Mouse (Mus musculus) NIH3T3 (cell line): ENCODE measurements around the gene Clnk.

ENCODE experiments used
- DNase-seq: peaks from one replicate; pipeline ENCODE4 v3.0.0-alpha.2; 2012; ENCODE audit warnings: low read depth

Gene Clnk

GRCm38 (mm10) chr5:38752749-38753148 is 123.9 kb downstream of the Clnk start:
- no peak for DNase-seq

- DNase-seq, result no peak
Observed at GRCm38 (mm10) chr5:38708940-38709581, 167.6 kb downstream of the Clnk start.

GRCm38 (mm10) chr5:38707364-38708075 is 169.1 kb downstream of the Clnk start:
- DNase-seq, result no peak

- no peak for DNase-seq
Observed at GRCm38 (mm10) chr5:38702941-38703340, 173.7 kb downstream of the Clnk start.

- no peak for DNase-seq
Observed at GRCm38 (mm10) chr5:38702091-38702490, 174.5 kb downstream of the Clnk start.

GRCm38 (mm10) chr5:38698466-38698865 is 178.1 kb downstream of the Clnk start:
- DNase-seq, result no peak

- no peak for DNase-seq
Observed at GRCm38 (mm10) chr5:38698046-38698445, 178.6 kb downstream of the Clnk start.

- DNase-seq, result peak; percentile 46
Observed at GRCm38 (mm10) chr5:38696616-38697375, 179.8 kb downstream of the Clnk start.

- DNase-seq, result no peak
Observed at GRCm38 (mm10) chr5:38692859-38693258, 183.8 kb downstream of the Clnk start.

- no peak for DNase-seq
Observed at GRCm38 (mm10) chr5:38689186-38689585, 187.4 kb downstream of the Clnk start.

GRCm38 (mm10) chr5:38687694-38688093 is 188.9 kb downstream of the Clnk start:
- DNase-seq, result no peak

GRCm38 (mm10) chr5:38684164-38684911 is 192.3 kb downstream of the Clnk start, which contains the start of gene Zfp518b:
Gene Zfp518b (minus strand): TSS chr5:38684826.
- peak; percentile 80 for DNase-seq

- no peak for DNase-seq
Observed at GRCm38 (mm10) chr5:38658836-38659235, 217.8 kb downstream of the Clnk start.
